18 mouse cellular contexts compared by ENCODE assay signal in the genomic region with DNA sequence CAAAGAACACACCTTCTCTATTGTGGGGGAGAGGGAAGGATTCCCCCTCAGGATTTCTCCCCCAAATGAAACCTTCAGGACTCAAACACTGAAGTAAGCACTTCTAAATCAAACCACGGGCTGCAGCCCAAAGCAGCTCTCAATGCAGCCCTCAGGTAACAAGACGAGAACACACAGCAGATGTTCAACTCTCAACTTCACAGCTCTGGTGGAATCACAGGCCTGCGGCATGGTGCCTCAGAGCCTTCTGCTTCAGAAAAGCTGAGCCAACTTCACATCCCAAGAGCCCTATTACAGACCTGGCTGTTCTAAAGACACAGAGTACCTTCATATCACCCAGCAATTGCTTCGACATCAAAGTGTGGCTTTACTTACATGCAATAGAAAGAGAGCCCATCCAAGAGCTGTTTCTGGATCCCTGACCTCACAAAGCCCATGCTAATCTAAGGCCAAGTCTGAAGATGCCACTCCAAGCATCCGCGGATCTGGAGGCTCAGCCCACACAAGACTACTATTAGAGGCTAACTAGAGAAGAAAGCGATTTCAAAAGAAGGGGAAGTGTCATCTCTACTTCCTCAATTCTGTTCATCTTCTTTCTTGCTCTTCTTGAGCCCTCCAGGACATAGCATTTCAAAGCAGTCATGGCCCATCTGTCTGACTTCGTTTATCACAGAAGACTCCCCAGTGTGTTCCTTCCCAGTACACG. TPM values are rescaled to one million over a fixed set of nuclear protein-coding genes. Genes with fewer than 3 reads are reported as not detected.
DNase-seq lines count a peak whose midpoint lies in the region; ATAC-seq and TF ChIP-seq lines count a peak whose summit lies in the region.
"Had no signal": no experiment of that assay in that cellular context is flagged by ENCODE, and none has a peak within 500 bp of the region (broad histone marks: within the 10 kb centered on the region; RNA-seq: fewer than 3 reads in every experiment).

No protein-coding gene starts in this region.

- H3K4me3 ChIP-seq in liver, embryonic 16.5 days (ENCODE audit: low read depth, low read length): peak overlapping the region; percentile 11; the same call in 1 of the 2 replicates
- no peak overlapping the region for H3K4me3 ChIP-seq in liver, embryonic 12.5 days
- peak overlapping the region; percentile 72 for H3K4me3 ChIP-seq in bone marrow, adult 2 months (replicated peaks; ENCODE audit: control insufficient read depth, low read depth, low read length)
- H3K4me3 ChIP-seq: embryonic facial prominence, embryonic 13.5 days; forebrain, embryonic 10.5 days; heart, adult 2 months; midbrain, embryonic 10.5 days had no signal

- no peaks in the 10 kb centered on the region for H3K9me3 ChIP-seq in liver, embryonic 16.5 days (replicated peaks; ENCODE audit: control insufficient read depth, low read length)
- no peaks in the 10 kb centered on the region for H3K9me3 ChIP-seq in liver, embryonic 12.5 days (replicated peaks)
- H3K9me3 ChIP-seq: embryonic facial prominence, embryonic 13.5 days; forebrain, embryonic 10.5 days; midbrain, embryonic 10.5 days had no signal

- no peak overlapping the region for H3K4me2 ChIP-seq in liver, embryonic 16.5 days (ENCODE audit: low read depth, low read length)
- no peak overlapping the region for H3K4me2 ChIP-seq in liver, embryonic 12.5 days
- H3K4me2 ChIP-seq: embryonic facial prominence, embryonic 13.5 days had no signal

- peak overlapping the region; percentile 3; the same call in 1 of the 2 replicates for H3K27ac ChIP-seq in liver, embryonic 16.5 days (ENCODE audit: low read length)
- H3K27ac ChIP-seq in liver, embryonic 12.5 days: no peak overlapping the region
- peak overlapping the region; percentile 86 for H3K27ac ChIP-seq in bone marrow, adult 2 months (ENCODE audit: control insufficient read depth, insufficient read depth, low read depth, low read length, poor library complexity)
- H3K27ac ChIP-seq: embryonic facial prominence, embryonic 13.5 days; forebrain, embryonic 10.5 days; heart, adult 2 months; hindbrain, postnatal 0 days; liver, embryonic 14.5 days; midbrain, embryonic 10.5 days had no signal

- H3K9ac ChIP-seq in liver, embryonic 16.5 days (ENCODE audit: low read depth, low read length): no peak overlapping the region
- H3K9ac ChIP-seq in liver, embryonic 12.5 days: no peak overlapping the region
- H3K9ac ChIP-seq: embryonic facial prominence, embryonic 13.5 days; liver, embryonic 14.5 days had no signal

- H3K27me3 ChIP-seq in liver, embryonic 16.5 days (ENCODE audit: control insufficient read depth, insufficient read depth, low read depth, low read length): no peaks in the 10 kb centered on the region
- no peaks in the 10 kb centered on the region for H3K27me3 ChIP-seq in liver, embryonic 12.5 days (replicated peaks)
- H3K27me3 ChIP-seq: embryonic facial prominence, embryonic 13.5 days had no signal

- DNase-seq in B cell, adult 2 months: peak; percentile 40 to 44
- DNase-seq in urinary bladder, postnatal 4 days (ENCODE audit: low spot score in 2 of 2): no peak
- DNase-seq in urinary bladder, postnatal 25 days (ENCODE audit: low spot score): no peak
- DNase-seq: adrenal gland, adult 8-10 months; cerebellum, postnatal 36 days; heart, postnatal 10 days; thymus, adult 2 months had no signal

- TF ChIP-seq CTCF in bone marrow, adult 2 months (IDR thresholded peaks at IDR 0.05; ENCODE audit: control insufficient read depth, insufficient read depth, low read length): no peak

- H3K36me3 ChIP-seq in liver, embryonic 16.5 days (ENCODE audit: control insufficient read depth, insufficient read depth): no peaks in the 10 kb centered on the region
- no peaks in the 10 kb centered on the region for H3K36me3 ChIP-seq in liver, embryonic 12.5 days
- H3K36me3 ChIP-seq: embryonic facial prominence, embryonic 13.5 days; forebrain, embryonic 10.5 days; midbrain, embryonic 10.5 days had no signal

- no peak for TF ChIP-seq POLR2A in bone marrow, adult 2 months (IDR thresholded peaks at IDR 0.05; ENCODE audit: borderline replicate concordance, control insufficient read depth, low read depth, low read length)

- WGBS in liver, embryonic 16.5 days (ENCODE audit: insufficient replicate concordance): 32% methylated on average over 9 of the region's 9 CpGs
- 36% methylated on average over 9 of the region's 9 CpGs for WGBS in liver, embryonic 12.5 days (ENCODE audit: insufficient replicate concordance)
- WGBS in bone marrow, adult 2 months: 26% methylated on average over 9 of the region's 9 CpGs

- no peaks in the 10 kb centered on the region for H3K4me1 ChIP-seq in liver, embryonic 16.5 days (ENCODE audit: control insufficient read depth, low read depth, low read length)
- H3K4me1 ChIP-seq in liver, embryonic 12.5 days: no peaks in the 10 kb centered on the region
- peaks cover 1% of the 10 kb centered on the region; the same call in 1 of the 2 replicates for H3K4me1 ChIP-seq in bone marrow, adult 2 months (ENCODE audit: control insufficient read depth, insufficient read depth, low read length)
- H3K4me1 ChIP-seq: embryonic facial prominence, embryonic 13.5 days; forebrain, embryonic 10.5 days; midbrain, embryonic 10.5 days had no signal

- 0 out of 2 replicates have a peak, but pooled peaks have one; percentile 11 for ATAC-seq in liver, embryonic 16.5 days (ENCODE audit: low read depth)
- ATAC-seq in liver, embryonic 12.5 days: no peak
- ATAC-seq in neutrophil, adult 5-6 weeks (ENCODE audit: extremely low read depth, insufficient number of reproducible peaks, low FRiP score, poor library complexity, severe bottlenecking): peak; percentile 69
- ATAC-seq: hindbrain, postnatal 0 days had no signal

RNA-seq across cellular contexts. Expression of a gene that starts 11.6 kb away (rescaled TPM):
- 0.97 and 1.2 TPM in 2 replicates for polyA plus RNA-seq in liver, embryonic 16.5 days (2015; fragmentation: Nextera tagmentation; extraction: Ambion mirVana)
- 0.73 and 0.89 TPM in 2 replicates for polyA plus RNA-seq in liver, embryonic 12.5 days (2016; fragmentation: Nextera tagmentation; extraction: Ambion mirVana)
- polyA plus RNA-seq in bone marrow, adult 2 months (2011; ENCODE audit: insufficient read depth, insufficient read length, low replicate concordance, missing spikeins): 6.1 and 13.4 TPM in 2 replicates
- total RNA-seq in neutrophil, adult 5-6 weeks (2017): 111 and 119 TPM in 2 replicates
- total RNA-seq: gastrocnemius, adult 18-20 months had no signal

Comparison
In these comparisons a context has a peak if more than half of its experiments do, and no peak if none do; other contexts are left out.
1. DNase-seq: peak in B cell, adult 2 months (2 of 2); none in urinary bladder, postnatal 4 days (0 of 2) and urinary bladder, postnatal 25 days (single experiment).